Mouse (Mus musculus) neural tube, embryonic 10.5 days (tissue): ENCODE measurements around the gene Gnaz.

Experiments used
- DNase-seq: peaks from one replicate; pipeline ENCODE4 v3.0.0-alpha.2; 2017; ENCODE audit warnings: low spot score; ENCODE audit errors: extremely low spot score

Gnaz gene

GRCm38 (mm10) chr10:75061341-75062188 is 94.6 kb downstream of the Gnaz start:
- peak; percentile 60 for DNase-seq

GRCm38 (mm10) chr10:75062189-75062561 is 95.2 kb downstream of the Gnaz start:
- peak; percentile 40 for DNase-seq

GRCm38 (mm10) chr10:75062621-75063020 is 95.6 kb downstream of the Gnaz start:
- DNase-seq = no peak

DNA sequence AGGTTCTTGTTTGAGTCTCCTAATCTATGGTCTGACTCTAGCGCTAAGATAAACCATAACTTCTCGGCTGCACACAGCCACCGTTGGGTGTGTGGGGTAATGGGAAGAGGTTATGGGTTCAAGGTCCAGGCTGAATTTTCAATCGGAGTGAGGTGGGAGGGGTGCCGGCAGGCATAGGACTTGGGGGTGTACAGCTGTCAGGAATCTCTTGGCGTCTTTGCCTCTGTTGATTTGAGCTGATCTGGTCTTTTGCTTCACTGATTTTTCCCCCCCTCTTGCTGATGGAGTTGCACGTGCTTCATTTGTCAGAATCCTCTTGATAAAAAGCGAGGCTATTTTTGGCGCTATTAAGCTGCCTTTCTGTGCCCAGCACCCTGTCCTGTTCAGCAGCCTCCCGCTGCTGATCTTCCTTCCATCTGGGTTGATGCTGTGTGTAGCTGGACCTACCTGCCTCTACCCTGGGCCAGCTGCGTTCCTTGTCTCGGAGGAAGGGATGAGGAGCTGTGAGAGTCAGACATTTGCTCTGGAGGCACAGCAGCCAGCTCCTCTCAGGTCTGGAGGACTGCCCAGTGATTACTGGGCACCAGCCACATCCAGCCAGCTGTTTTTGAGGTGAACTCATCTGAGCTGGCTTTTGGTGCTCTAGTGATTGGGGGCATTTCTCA is 96.5 kb downstream of the Gnaz start:
- no peak for DNase-seq

DNA sequence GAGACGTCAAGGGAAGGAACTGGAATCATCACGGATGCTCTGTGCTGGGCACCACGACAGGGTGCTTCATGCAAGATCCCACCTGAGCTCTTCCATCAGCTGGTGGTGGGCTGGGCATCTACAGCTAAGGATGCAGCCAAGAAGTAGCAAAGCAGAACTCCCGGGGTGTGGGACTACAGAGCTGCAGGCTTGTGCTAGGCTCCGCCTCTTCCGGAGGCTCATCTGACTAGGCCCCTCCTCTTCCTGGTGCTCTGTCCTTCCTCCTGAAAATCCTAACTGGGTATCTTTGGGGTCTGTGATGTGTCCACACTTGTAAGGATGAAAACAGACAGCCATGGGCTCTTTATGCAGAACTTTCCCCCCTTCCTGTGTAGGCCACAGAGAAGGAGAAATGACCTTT is 98.7 kb downstream of the Gnaz start:
- no peak for DNase-seq
